Comparison of ENCODE assay signal across 8 mouse cellular contexts in genomic region chr3:84220326-84220725, GRCm38 (mm10). TPM values are rescaled to one million over a fixed set of nuclear protein-coding genes. Genes with fewer than 3 reads are reported as not detected.
DNase-seq lines count a peak whose midpoint lies in the region; ATAC-seq and TF ChIP-seq lines count a peak whose summit lies in the region.

No protein-coding gene starts in this region.

- H3K4me1 ChIP-seq in ES-Bruce4 (ENCODE audit: control insufficient read depth, insufficient read depth, low read length), result peaks cover 3% of the 10 kb centered on the region
- peaks cover 63% of the 10 kb centered on the region for H3K4me1 ChIP-seq in midbrain, embryonic 10.5 days

- H3K9me3 ChIP-seq in ES-Bruce4 (replicated peaks; ENCODE audit: control insufficient read depth, insufficient read depth, low read length, poor library complexity, severe bottlenecking), result peaks cover 3% of the 10 kb centered on the region
- no peaks in the 10 kb centered on the region for H3K9me3 ChIP-seq in midbrain, embryonic 10.5 days (replicated peaks)

- H3K36me3 ChIP-seq in ES-Bruce4 (ENCODE audit: control insufficient read depth, insufficient read depth, low read length, poor library complexity, severe bottlenecking), result no peaks in the 10 kb centered on the region
- H3K36me3 ChIP-seq in midbrain, embryonic 10.5 days, result 0 out of 2 replicates have a peak, but pooled peaks cover 3% of the 10 kb centered on the region

- no peak for TF ChIP-seq CTCF in ES-Bruce4 (IDR thresholded peaks at IDR 0.05; ENCODE audit: low read depth, low read length)

- peak overlapping the region; percentile 53 for H3K4me3 ChIP-seq in ES-Bruce4 (ENCODE audit: low read depth, low read length)
- H3K4me3 ChIP-seq in midbrain, embryonic 10.5 days, result peak overlapping the region; percentile 69

- 0 out of 2 replicates have a peak overlapping the region, but pooled peaks have one; percentile 8 for H3K27ac ChIP-seq in ES-Bruce4 (ENCODE audit: insufficient read depth, low read length)
- peak overlapping the region; percentile 92 for H3K27ac ChIP-seq in midbrain, embryonic 10.5 days (replicated peaks)

- TF ChIP-seq EP300 in ES-Bruce4 (IDR thresholded peaks at IDR 0.05; ENCODE audit: insufficient read depth, low read depth, low read length), result no peak

- ATAC-seq in granulocyte monocyte progenitor cell, adult 5-6 weeks (replicated peaks; ENCODE audit: poor library complexity, severe bottlenecking), result peak; percentile 30; the same call in 1 of the 2 replicates

- H3K9ac ChIP-seq in ES-Bruce4 (ENCODE audit: low read depth, poor library complexity, severe bottlenecking), result peak overlapping the region; percentile 50

- no peak for TF ChIP-seq POLR2A in ES-Bruce4 (IDR thresholded peaks at IDR 0.05; ENCODE audit: insufficient read depth, low read length)

- H3K27me3 ChIP-seq in ES-Bruce4 (ENCODE audit: control insufficient read depth, insufficient read depth, low read length, poor library complexity, severe bottlenecking), result no peaks in the 10 kb centered on the region
- no peaks in the 10 kb centered on the region for H3K27me3 ChIP-seq in midbrain, embryonic 10.5 days (ENCODE audit: low read depth, poor library complexity, severe bottlenecking)

- DNase-seq in heart, adult 11 months, result peak; percentile 91
- no peak for DNase-seq in heart, postnatal 4 days
- no peak for DNase-seq in midbrain, embryonic 10.5 days (ENCODE audit: low spot score)
- no peak for DNase-seq in thymus, postnatal 10 days (ENCODE audit: low spot score in 2 of 2)
- no peak for DNase-seq in urinary bladder, postnatal 4 days (ENCODE audit: low spot score in 2 of 2)
- DNase-seq in layer of hippocampus, postnatal 36 days, result no peak

- 0% methylated on average over 9 of the region's 9 CpGs for WGBS in midbrain, embryonic 10.5 days

RNA-seq across cellular contexts. Expression of gene Gm6525, which starts 46.4 kb away (rescaled TPM):
- not detected for total RNA-seq in heart, postnatal 4 days (2021)
- 0.93 TPM in 1 of 2 replicates, not detected in the other for polyA plus RNA-seq in ES-Bruce4 (2011; ENCODE audit: insufficient read depth, insufficient read length, low read depth, missing spikeins)
- not detected in 2 replicates for total RNA-seq in granulocyte monocyte progenitor cell, adult 5-6 weeks (2014; fragmentation: Nextera tagmentation)
- 0.15 TPM in 1 of 2 replicates, not detected in the other for total RNA-seq in granulocyte monocyte progenitor cell, adult 5-6 weeks (2017)
- 1.8 and 2.8 TPM in 2 replicates for polyA plus RNA-seq in midbrain, embryonic 10.5 days (2016; fragmentation: Nextera tagmentation; extraction: Ambion mirVana)
- total RNA-seq in layer of hippocampus, postnatal 36 days (2021), result not detected
